ENCODE assay signal across 8 mouse cellular contexts in the genomic region with DNA sequence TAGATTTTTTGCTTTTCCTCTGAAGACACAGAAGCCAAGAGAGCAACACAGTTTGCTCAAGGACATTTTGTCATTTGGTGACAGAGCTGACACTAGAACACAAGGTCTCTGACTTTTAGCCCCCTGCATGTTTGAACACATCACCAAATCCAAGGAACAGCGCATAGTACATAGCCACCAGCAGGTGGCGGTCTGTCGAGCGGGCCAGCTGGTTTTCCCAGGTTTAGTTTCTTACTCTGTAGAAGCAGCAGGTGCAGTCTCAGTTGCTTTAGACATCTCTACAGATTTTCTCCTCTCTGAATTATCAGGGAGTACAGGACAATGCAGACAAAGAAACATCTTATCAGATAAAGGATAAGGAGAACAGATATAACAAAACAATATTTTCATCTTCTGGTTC. TPM values are rescaled to one million over a fixed set of nuclear protein-coding genes. Genes with fewer than 3 reads are reported as not detected.
A peak's percentile ranks its signal among the peaks of the same experiment; 100 is the strongest.
DNase-seq lines count a peak whose midpoint lies in the region; ATAC-seq and TF ChIP-seq lines count a peak whose summit lies in the region.

No protein-coding gene starts in this region.

- H3K4me2 ChIP-seq in lung, embryonic 14.5 days, result no peak overlapping the region

- no peak overlapping the region for H3K27ac ChIP-seq in lung, embryonic 14.5 days (ENCODE audit: low read depth)

- peak; percentile 78 for DNase-seq in A20 (ENCODE audit: low read depth, low spot score)
- DNase-seq in c-Kit-negative CD71-positive TER-119-positive erythroid progenitor cells, embryonic 14.5 days (ENCODE audit: low read depth, low spot score), result peak; percentile 5
- peak; percentile 20 to 22 for DNase-seq in frontal cortex, postnatal 25 days (ENCODE audit: low spot score in 2 of 2)
- DNase-seq in kidney, postnatal 14 days, result peak; percentile 72
- peak; percentile 81 for DNase-seq in lung, embryonic 14.5 days
- peak; percentile 38 for DNase-seq in right cerebral cortex, postnatal 25 days

- no peak overlapping the region for H3K9ac ChIP-seq in lung, embryonic 14.5 days

- TF ChIP-seq CTCF in E14TG2a.4 (conservative IDR thresholded peaks at IDR 0.05; ENCODE audit: low read length), result peak; percentile 87
- peak; percentile 88 for TF ChIP-seq CTCF in lung, embryonic 14.5 days (IDR thresholded peaks at IDR 0.05; ENCODE audit: low read depth)

- no peak overlapping the region for H3K4me3 ChIP-seq in E14TG2a.4 (replicated peaks; ENCODE audit: low read length)
- no peak overlapping the region for H3K4me3 ChIP-seq in lung, embryonic 14.5 days (ENCODE audit: low read depth, low read length)

- no peaks in the 10 kb centered on the region for H3K4me1 ChIP-seq in E14TG2a.4 (replicated peaks; ENCODE audit: low read depth, low read length)
- H3K4me1 ChIP-seq in lung, embryonic 14.5 days (ENCODE audit: insufficient read depth), result peaks cover 3% of the 10 kb centered on the region; the same call in 1 of the 2 replicates

- WGBS in lung, embryonic 14.5 days, result 5% methylated on average over 4 of the region's 4 CpGs

- no peaks in the 10 kb centered on the region for H3K27me3 ChIP-seq in E14TG2a.4 (ENCODE audit: insufficient read depth, low read length)
- H3K27me3 ChIP-seq in lung, embryonic 14.5 days (ENCODE audit: insufficient read depth, low read length), result no peaks in the 10 kb centered on the region

- H3K9me3 ChIP-seq in E14TG2a.4 (ENCODE audit: low read length), result no peaks in the 10 kb centered on the region
- no peaks in the 10 kb centered on the region for H3K9me3 ChIP-seq in lung, embryonic 14.5 days (ENCODE audit: low read depth, low read length)

- no peak for ATAC-seq in lung, embryonic 14.5 days (ENCODE audit: insufficient read depth)
- no peak for ATAC-seq in erythroid progenitor cell, adult 5-6 weeks (replicated peaks; ENCODE audit: low FRiP score, poor library complexity, severe bottlenecking)

- H3K36me3 ChIP-seq in E14TG2a.4 (ENCODE audit: insufficient read depth, low read length), result no peaks in the 10 kb centered on the region
- H3K36me3 ChIP-seq in lung, embryonic 14.5 days (ENCODE audit: insufficient read depth), result no peaks in the 10 kb centered on the region

RNA-seq across cellular contexts. Expression of a gene that starts 23.7 kb away (rescaled TPM):
- 41.2 and 43.0 TPM in 2 replicates for polyA plus RNA-seq in lung, embryonic 14.5 days (2014; fragmentation: Nextera tagmentation; extraction: Ambion mirVana)
- 155 and 288 TPM in 2 replicates for total RNA-seq in erythroid progenitor cell, adult 5-6 weeks (2015; ENCODE audit: low replicate concordance)
- total RNA-seq in erythroid progenitor cell, adult 5-6 weeks (2017; ENCODE audit: low replicate concordance), result 101 and 104 TPM in 2 replicates

RNA-seq across cellular contexts. Expression of a gene that starts 33.8 kb away (rescaled TPM):
- polyA plus RNA-seq in lung, embryonic 14.5 days (2014; fragmentation: Nextera tagmentation; extraction: Ambion mirVana), result 0.33 TPM in 1 of 2 replicates, not detected in the other
- total RNA-seq in erythroid progenitor cell, adult 5-6 weeks (2015; ENCODE audit: low replicate concordance), result not detected in 2 replicates
- 0.39 TPM in 1 of 2 replicates, not detected in the other for total RNA-seq in erythroid progenitor cell, adult 5-6 weeks (2017; ENCODE audit: low replicate concordance)

RNA-seq across cellular contexts. Expression of a gene that starts 34.0 kb away (rescaled TPM):
- polyA plus RNA-seq in lung, embryonic 14.5 days (2014; fragmentation: Nextera tagmentation; extraction: Ambion mirVana), result 128 TPM in 2 replicates
- total RNA-seq in erythroid progenitor cell, adult 5-6 weeks (2015; ENCODE audit: low replicate concordance), result 57.8 and 72.1 TPM in 2 replicates
- total RNA-seq in erythroid progenitor cell, adult 5-6 weeks (2017; ENCODE audit: low replicate concordance), result 94.5 and 181 TPM in 2 replicates

RNA-seq across cellular contexts. Expression of a gene that starts 34.0 kb away (rescaled TPM):
- 7.1 and 7.5 TPM in 2 replicates for polyA plus RNA-seq in lung, embryonic 14.5 days (2014; fragmentation: Nextera tagmentation; extraction: Ambion mirVana)
- 7.2 and 10.5 TPM in 2 replicates for total RNA-seq in erythroid progenitor cell, adult 5-6 weeks (2015; ENCODE audit: low replicate concordance)
- total RNA-seq in erythroid progenitor cell, adult 5-6 weeks (2017; ENCODE audit: low replicate concordance), result 14.0 and 14.7 TPM in 2 replicates

Comparison
In these comparisons a context has a peak if more than half of its experiments do, and no peak if none do; other contexts are left out.
1. DNase-seq: peak in every context shown above with its lines; median percentile 81 in lung, embryonic 14.5 days; 78 in A20; 72 in kidney, postnatal 14 days; 38 in right cerebral cortex, postnatal 25 days; 21 in frontal cortex, postnatal 25 days; 5 in c-Kit-negative CD71-positive TER-119-positive erythroid progenitor cells, embryonic 14.5 days.